Mouse (Mus musculus) liver, embryonic 14.5 days (tissue): ENCODE results near the gene Kxd1.
A peak's percentile ranks its signal among the peaks of the same experiment; 100 is the strongest.

ENCODE experiments used
- CTCF ChIP-seq: IDR thresholded peaks from 2 replicates; pipeline ENCODE4 v1.5.1; 2016; ENCODE audit warnings: antibody characterized with exemption, low read depth, control low read depth
- EP300 ChIP-seq: IDR thresholded peaks from 2 replicates; pipeline ENCODE4 v1.6.1; 2016; ENCODE audit warnings: antibody characterized with exemption, low read depth

GRCm38 (mm10) chr8:70558334-70558733 lies 30.6 kb upstream of the Kxd1 start:
- peak; percentile 54 for TF ChIP-seq CTCF
- no peak for TF ChIP-seq EP300
